Mouse (Mus musculus) myocyte (in vitro differentiated cells): Measurements from ENCODE around the gene Plcb4. TPM values are rescaled to one million over a fixed set of nuclear protein-coding genes. Genes with fewer than 3 reads are reported as not detected.

Source experiments
- H3K27me3 ChIP-seq: one replicate; pipeline ENCODE4 v1.6.1; 2011; ENCODE audit not compliant: control insufficient read depth, insufficient read depth, insufficient read length
- H3K36me3 ChIP-seq: one replicate; pipeline ENCODE4 v1.6.1; 2011; ENCODE audit not compliant: control insufficient read depth, insufficient read depth
- H3K4me2 ChIP-seq: one replicate; pipeline ENCODE4 v1.6.1; 2011; ENCODE audit warnings: low read depth, control low read depth
- H3K4me3 ChIP-seq: one replicate; pipeline ENCODE4 v1.5.1; 2011; ENCODE audit warnings: mild to moderate bottlenecking, control low read depth, moderate library complexity
- H3K79me2 ChIP-seq: one replicate; pipeline ENCODE4 v1.6.1; 2011; ENCODE audit not compliant: control insufficient read depth, insufficient read depth
- H3ac ChIP-seq: one replicate; pipeline ENCODE4 v1.6.1; 2011; ENCODE audit not compliant: control insufficient read depth, insufficient read length
- CEBPB ChIP-seq: IDR thresholded peaks from 2 replicates; pipeline ENCODE4 v1.6.1; 2011; ENCODE audit warnings: mild to moderate bottlenecking, moderate library complexity; ENCODE audit not compliant: poor library complexity, insufficient read depth, severe bottlenecking
- E2F4 ChIP-seq: IDR thresholded peaks from one replicate; pipeline ENCODE4 v1.6.1; 2011; ENCODE audit warnings: mild to moderate bottlenecking, control low read depth, moderate library complexity; ENCODE audit not compliant: insufficient read depth
- MAX ChIP-seq: IDR thresholded peaks from one replicate; pipeline ENCODE4 v1.6.1; 2011; ENCODE audit warnings: low read depth, mild to moderate bottlenecking, control low read depth
- MYOD1 ChIP-seq, 3 experiments: IDR thresholded peaks; one replicate each; pipeline ENCODE4 v1.6.1; 2011; ENCODE audit warnings: control low read depth in 2 of 3, low read depth in 2 of 3, mild to moderate bottlenecking in 2 of 3, moderate library complexity in 1 of 3; ENCODE audit not compliant: insufficient read length in 2 of 3, control insufficient read depth in 1 of 3
- MYOG ChIP-seq, 3 experiments: IDR thresholded peaks; one replicate each; pipeline ENCODE4 v1.6.1; 2011; ENCODE audit warnings: control low read depth in 2 of 3, low read depth in 2 of 3, mild to moderate bottlenecking in 2 of 3; ENCODE audit not compliant: insufficient read length in 2 of 3, control insufficient read depth in 1 of 3, insufficient read depth in 1 of 3
- POLR2A ChIP-seq: IDR thresholded peaks from one replicate; pipeline ENCODE4 v1.6.1; 2011; ENCODE audit warnings: low read depth, mild to moderate bottlenecking, control low read depth, moderate library complexity; ENCODE audit not compliant: insufficient read length
- POLR2AphosphoS2 ChIP-seq: IDR thresholded peaks from one replicate; pipeline ENCODE4 v1.6.1; 2011; ENCODE audit warnings: low read depth, control low read depth; ENCODE audit not compliant: insufficient read length
- REST ChIP-seq: IDR thresholded peaks from one replicate; pipeline ENCODE4 v1.6.1; 2011; ENCODE audit warnings: mild to moderate bottlenecking, control low read depth, moderate library complexity; ENCODE audit not compliant: insufficient read depth, insufficient read length
- SRF ChIP-seq: IDR thresholded peaks from one replicate; pipeline ENCODE4 v1.6.1; 2011; ENCODE audit warnings: low read depth; ENCODE audit not compliant: control insufficient read depth, insufficient read length
- TCF12 ChIP-seq: IDR thresholded peaks from one replicate; pipeline ENCODE4 v1.6.1; 2011; ENCODE audit warnings: mild to moderate bottlenecking, control low read depth; ENCODE audit not compliant: poor library complexity, insufficient read depth, severe bottlenecking
- TCF3 ChIP-seq: IDR thresholded peaks from one replicate; pipeline ENCODE4 v1.6.1; 2011; ENCODE audit warnings: low read depth, control low read depth; ENCODE audit not compliant: insufficient read length
- USF1 ChIP-seq: IDR thresholded peaks from one replicate; pipeline ENCODE4 v1.6.1; 2011; ENCODE audit warnings: low read depth, mild to moderate bottlenecking, control low read depth, moderate library complexity
- polyA plus RNA-seq: library from polyadenylated mRNA; unstranded; fragments of >200 nt; fragmentation: generic; extraction: Trizol; gene quantifications from one replicate; pipeline ENCODE4 v1.2.1, GENCODE M21; 2012; ENCODE audit warnings: missing spikeins

Gene Plcb4
- polyA plus RNA-seq, 1 experiment: 5.3 TPM

DNA sequence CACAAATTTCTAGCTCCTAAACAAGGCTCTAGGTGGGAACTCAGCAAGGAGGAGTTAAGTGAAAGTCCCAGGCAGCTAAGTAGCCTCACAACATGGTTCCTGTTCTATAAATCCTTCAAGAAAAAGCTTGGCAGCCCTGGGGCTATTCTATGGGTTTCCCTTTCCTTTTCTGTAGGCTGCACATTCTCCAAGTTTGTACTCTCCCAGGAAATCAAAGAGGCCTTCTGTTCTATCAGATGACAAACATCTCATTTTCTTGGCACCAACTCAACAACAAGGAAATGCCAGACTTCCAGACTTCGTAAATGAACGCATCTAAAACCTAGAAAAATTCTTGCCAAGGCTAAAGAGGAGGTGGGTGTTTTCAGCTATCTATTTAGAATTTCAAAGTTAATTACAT lies 38.9 kb upstream of the Plcb4 start:
- no peak overlapping the region for H3ac ChIP-seq
- no peaks in the 10 kb centered on the region for H3K79me2 ChIP-seq
- no peak overlapping the region for H3K4me3 ChIP-seq
- H3K27me3 ChIP-seq: no peaks in the 10 kb centered on the region
- H3K4me2 ChIP-seq: no peak overlapping the region
- no peaks in the 10 kb centered on the region for H3K36me3 ChIP-seq
- TF ChIP-seq USF1 (no peak), TCF3 (no peak), POLR2A (no peak), CEBPB (no peak), TCF12 (no peak), E2F4 (no peak), MAX (no peak), SRF (no peak), POLR2AphosphoS2 (no peak), MYOD1 (IDR thresholded peaks at IDR 0.05; ENCODE audit: control insufficient read depth in 1 of 3, insufficient read length in 2 of 3, low read depth in 2 of 3) (no peak)

DNA sequence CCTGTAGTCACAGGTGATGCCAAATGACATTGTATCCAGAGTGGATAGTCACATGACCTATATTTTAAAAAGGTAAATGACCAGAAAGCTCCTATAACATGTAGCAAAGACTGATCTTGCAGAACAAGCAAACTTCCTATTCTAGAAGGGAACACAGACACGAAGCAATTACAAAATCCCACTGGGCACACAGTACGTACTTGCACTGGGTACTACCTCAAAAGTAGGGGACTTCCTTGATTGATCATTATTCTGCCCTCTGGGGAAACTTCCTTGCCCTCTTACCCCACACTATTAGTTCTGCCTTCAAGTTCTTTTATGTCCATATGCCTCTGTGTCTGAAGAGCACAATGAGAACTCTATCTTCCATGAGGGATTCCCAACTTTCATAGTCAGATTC lies 31.0 kb upstream of the Plcb4 start:
- H3K36me3 ChIP-seq: no peaks in the 10 kb centered on the region
- no peaks in the 10 kb centered on the region for H3K27me3 ChIP-seq
- TF ChIP-seq MAX: no peak
- no peak for TF ChIP-seq POLR2AphosphoS2
- TF ChIP-seq USF1: no peak
- no peak for TF ChIP-seq CEBPB
- TF ChIP-seq TCF3: no peak
- no peak for TF ChIP-seq MYOG (IDR thresholded peaks at IDR 0.05; ENCODE audit: control insufficient read depth in 1 of 3, insufficient read depth in 1 of 3, insufficient read length in 2 of 3, low read depth in 2 of 3)
- TF ChIP-seq MYOD1 (IDR thresholded peaks at IDR 0.05; ENCODE audit: control insufficient read depth in 1 of 3, insufficient read length in 2 of 3, low read depth in 2 of 3): no peak
- no peak for TF ChIP-seq TCF12
- TF ChIP-seq REST: no peak
- no peak for TF ChIP-seq E2F4
- TF ChIP-seq SRF: no peak
- TF ChIP-seq POLR2A: no peak
- H3K4me2 ChIP-seq: no peak overlapping the region
- H3ac ChIP-seq: no peak overlapping the region
- no peaks in the 10 kb centered on the region for H3K79me2 ChIP-seq
- no peak overlapping the region for H3K4me3 ChIP-seq

DNA sequence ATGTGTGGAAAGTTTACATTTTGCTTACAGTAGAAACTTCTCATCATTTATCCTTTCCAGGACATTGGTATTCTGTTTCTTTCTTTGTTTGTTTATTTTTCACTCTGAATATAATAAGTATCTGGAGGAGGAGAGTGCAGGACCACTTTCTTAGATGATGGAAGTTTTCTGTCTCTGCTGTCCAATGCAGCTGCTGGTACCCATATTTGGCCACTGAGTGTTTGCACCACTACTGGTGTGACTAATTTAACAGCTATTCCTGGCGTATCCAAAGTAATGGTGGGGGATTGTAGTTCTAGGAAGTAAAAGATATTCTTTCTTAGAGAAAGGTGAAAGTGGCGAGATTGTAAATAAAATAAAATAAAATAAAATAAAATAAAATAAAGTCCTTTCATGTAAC lies 21.6 kb upstream of the Plcb4 start:
- Histone ChIP-seq H3K4me2 (no peak overlapping the region), H3K27me3 (no peaks in the 10 kb centered on the region), H3K4me3 (no peak overlapping the region), H3K79me2 (no peaks in the 10 kb centered on the region), H3ac (no peak overlapping the region), H3K36me3 (no peaks in the 10 kb centered on the region)
- TF ChIP-seq POLR2AphosphoS2 (no peak), SRF (peak; percentile 91), MYOD1 (IDR thresholded peaks at IDR 0.05; ENCODE audit: control insufficient read depth in 1 of 3, insufficient read length in 2 of 3, low read depth in 2 of 3) (peak in 2 of 3 experiments; percentile 12 to 48)

DNA sequence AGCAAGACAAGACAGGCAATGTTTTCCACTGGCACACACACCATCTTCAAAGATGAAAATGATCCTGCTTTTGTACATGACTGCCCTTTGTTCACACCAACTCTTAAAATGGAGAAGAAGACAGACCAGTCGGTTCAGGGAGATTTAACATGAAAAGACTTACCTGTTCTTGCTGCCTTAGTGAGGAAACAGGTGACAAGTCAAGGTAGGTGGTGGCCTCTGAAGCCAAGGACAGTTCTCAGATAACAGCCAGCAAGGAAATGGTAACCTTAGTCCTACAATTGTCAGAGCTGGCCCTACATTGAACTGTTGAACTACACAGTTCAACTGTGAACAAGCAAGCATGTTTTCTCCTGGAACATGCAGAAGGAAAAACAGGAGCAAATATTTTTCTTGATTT lies 17.8 kb upstream of the Plcb4 start:
- no peaks in the 10 kb centered on the region for H3K79me2 ChIP-seq
- peak overlapping the region; percentile 56 for H3K4me2 ChIP-seq
- no peaks in the 10 kb centered on the region for H3K27me3 ChIP-seq
- no peaks in the 10 kb centered on the region for H3K36me3 ChIP-seq
- no peak overlapping the region for H3ac ChIP-seq
- TF ChIP-seq USF1: no peak
- H3K4me3 ChIP-seq: no peak overlapping the region

DNA sequence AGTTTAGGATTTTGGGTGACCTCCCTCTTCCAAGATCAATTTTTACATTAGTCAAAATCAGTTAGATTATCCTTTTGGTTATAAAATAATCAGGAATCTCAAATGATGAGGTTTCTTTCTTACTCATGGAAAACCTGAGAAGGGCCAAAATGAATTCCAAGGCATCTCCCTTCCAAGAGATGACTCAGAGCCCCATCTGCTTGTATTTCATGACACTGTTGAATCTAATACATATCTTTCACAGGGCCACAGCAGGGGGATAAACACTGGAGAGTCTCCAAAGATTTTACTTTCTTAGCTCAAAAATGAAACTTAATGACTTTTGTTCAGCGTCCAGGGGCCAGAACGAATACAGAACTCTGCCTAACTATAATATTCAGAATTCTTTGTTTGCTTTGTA lies 17.2 kb upstream of the Plcb4 start:
- H3K36me3 ChIP-seq: no peaks in the 10 kb centered on the region
- H3K4me2 ChIP-seq: peak overlapping the region; percentile 56
- TF ChIP-seq MAX: no peak
- TF ChIP-seq TCF12: no peak
- TF ChIP-seq POLR2A: no peak
- no peak for TF ChIP-seq SRF
- no peaks in the 10 kb centered on the region for H3K79me2 ChIP-seq
- no peak overlapping the region for H3ac ChIP-seq
- H3K27me3 ChIP-seq: no peaks in the 10 kb centered on the region
- H3K4me3 ChIP-seq: no peak overlapping the region

DNA sequence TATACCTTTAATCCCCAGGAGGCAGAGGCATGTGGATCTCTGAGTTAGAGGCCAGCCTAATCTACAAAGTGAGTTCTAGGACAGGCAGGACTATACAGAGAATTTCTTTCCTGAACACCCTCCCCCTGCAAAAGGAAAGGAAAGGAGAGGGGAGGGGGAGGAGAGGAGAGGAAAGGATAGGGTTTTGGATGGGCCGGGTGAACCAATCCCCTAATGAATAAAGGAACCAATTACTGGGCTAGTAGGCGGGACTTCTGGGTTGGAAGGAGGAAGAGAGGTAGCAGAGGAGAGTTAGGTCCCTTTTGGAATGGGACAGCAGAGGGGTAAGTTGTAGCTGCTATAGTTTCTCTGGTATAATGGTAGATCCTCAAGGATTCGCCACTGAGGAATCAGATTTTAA lies 12.6 kb upstream of the Plcb4 start:
- peak overlapping the region; percentile 2 for H3K4me2 ChIP-seq
- no peaks in the 10 kb centered on the region for H3K27me3 ChIP-seq
- H3K4me3 ChIP-seq: no peak overlapping the region
- H3K79me2 ChIP-seq: no peaks in the 10 kb centered on the region
- no peaks in the 10 kb centered on the region for H3K36me3 ChIP-seq
- no peak overlapping the region for H3ac ChIP-seq
- TF ChIP-seq USF1 (no peak), POLR2A (no peak), REST (no peak), TCF3 (no peak), POLR2AphosphoS2 (no peak)
